Mouse (Mus musculus) heart, adult 9 months (tissue): ENCODE measurements around the gene Tmem50b.
A peak's percentile ranks its signal among the peaks of the same experiment; 100 is the strongest.

ENCODE experiments used
- DNase-seq, 2 experiments: peaks; one replicate each; pipeline ENCODE4 v3.0.0; 2022; ENCODE audit warnings: low spot score in 2 of 2

Tmem50b gene

GRCm38 (mm10) chr16:91609501-91610245 lies 12.1 kb upstream of the Tmem50b start:
- peak; percentile 58 to 71 for DNase-seq

- DNase-seq = no peak
Measured at GRCm38 (mm10) chr16:91606958-91607357, 9.4 kb upstream of the Tmem50b start.

DNA sequence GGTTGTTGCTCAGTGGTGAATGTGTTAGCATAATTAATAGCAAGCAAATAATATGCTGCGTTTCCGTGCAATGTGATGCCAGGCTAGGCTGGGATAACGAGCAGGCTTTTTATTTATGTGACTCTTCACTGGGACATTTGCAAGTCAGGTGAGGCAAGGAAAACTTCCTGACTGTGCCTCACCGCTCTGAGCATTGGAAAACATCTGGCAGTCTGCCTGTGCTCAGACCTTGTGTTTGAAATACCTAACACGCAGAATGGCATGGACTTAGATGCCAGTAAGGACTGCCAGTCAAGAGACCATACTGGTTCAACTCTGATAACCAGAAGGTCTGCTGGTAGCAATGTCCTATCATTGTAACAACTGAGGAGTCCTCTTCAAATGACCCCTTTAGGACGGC lies 7.6 kb upstream of the Tmem50b start:
- DNase-seq = peak in 1 of 2 experiments; percentile 24

- DNase-seq = no peak
Measured at GRCm38 (mm10) chr16:91601693-91602092, 4.1 kb upstream of the Tmem50b start.

DNA sequence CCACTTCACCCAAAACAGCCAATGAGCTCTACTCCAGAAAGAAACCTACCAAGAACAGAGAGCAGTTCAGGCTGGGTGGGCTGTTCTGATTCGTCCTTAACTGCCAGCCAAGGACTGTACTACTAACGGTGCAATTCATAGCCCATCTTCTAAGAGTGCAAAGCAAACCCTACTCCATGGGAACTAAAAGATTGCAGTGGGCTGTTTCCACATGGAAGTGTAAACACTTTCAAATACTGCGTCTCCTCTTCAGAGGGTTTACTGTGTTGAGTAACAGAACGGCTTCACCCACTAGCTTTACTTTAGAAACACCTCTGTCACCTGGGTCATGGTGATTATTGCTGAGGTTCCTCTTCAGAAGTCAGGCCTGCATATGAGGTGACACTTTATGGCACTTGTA lies 3.5 kb upstream of the Tmem50b start:
- DNase-seq = no peak

GRCm38 (mm10) chr16:91599242-91599641 lies 1.6 kb upstream of the Tmem50b start:
- DNase-seq = no peak

- peak in 1 of 2 experiments; percentile 30 for DNase-seq
Measured at GRCm38 (mm10) chr16:91596779-91597671, 575 bp downstream of the Tmem50b start.

DNA sequence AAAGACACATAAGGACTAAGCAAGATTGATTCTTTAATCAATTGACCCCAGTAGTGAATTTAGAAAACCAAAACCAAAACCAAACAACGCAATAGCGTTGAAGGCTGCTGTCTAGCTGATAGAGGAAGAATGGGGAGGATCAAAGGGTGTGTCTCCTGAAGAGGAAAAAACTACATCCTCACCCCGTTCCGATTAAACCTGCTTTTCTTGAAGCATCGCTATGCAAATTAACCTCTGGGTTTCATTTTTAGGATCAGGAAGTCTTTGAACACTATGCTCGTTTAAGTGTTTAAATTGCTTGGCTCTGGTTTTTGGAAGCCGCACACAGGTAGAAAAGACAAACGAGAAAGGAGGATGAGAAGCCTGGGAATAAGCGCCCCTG lies 1.2 kb downstream of the Tmem50b start:
- DNase-seq = no peak

DNA sequence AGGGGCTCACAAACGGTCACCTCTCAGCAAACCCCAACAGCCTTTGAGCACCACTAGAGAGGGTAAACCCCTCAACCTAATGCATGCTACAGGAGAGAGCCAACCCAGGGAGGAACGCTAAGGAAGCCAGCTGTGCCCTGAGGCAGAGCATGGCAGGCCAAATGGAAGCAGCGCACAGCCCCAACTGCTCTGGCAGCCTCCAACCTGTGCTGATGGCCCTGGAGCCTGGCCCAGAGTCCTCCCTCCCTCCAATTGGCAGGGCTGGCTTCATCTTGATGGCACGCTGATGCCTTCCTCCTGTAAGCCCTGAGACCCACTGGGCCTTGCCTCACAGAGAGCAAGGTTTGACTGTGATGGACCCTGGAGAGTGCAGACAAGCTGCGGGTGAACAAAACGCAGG lies 2.5 kb downstream of the Tmem50b start:
- peak; percentile 19 to 49 for DNase-seq

DNA sequence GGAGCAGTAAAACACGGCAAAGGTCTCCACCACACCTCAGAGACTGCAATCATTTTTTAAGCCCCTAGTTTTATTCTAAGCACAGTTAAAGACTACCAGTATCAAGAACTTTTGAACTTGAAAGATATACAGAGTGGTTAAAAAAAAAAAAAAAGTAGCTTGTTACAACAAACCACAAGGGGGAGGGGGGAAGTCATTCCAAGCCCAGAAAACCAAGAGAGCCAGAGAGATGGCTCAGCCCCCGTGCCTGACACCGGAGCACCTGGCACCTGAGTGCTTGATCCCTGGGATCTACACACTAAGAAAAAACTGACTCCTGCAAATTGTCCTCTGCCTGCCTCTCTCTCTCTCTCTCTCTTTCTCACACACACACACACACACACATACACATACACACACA lies 4.3 kb downstream of the Tmem50b start:
- no peak for DNase-seq

GRCm38 (mm10) chr16:91592162-91592561 lies 5.4 kb downstream of the Tmem50b start:
- DNase-seq = no peak

GRCm38 (mm10) chr16:91588703-91589102 lies 8.9 kb downstream of the Tmem50b start:
- DNase-seq = no peak

GRCm38 (mm10) chr16:91587730-91588453 lies 9.7 kb downstream of the Tmem50b start:
- DNase-seq = no peak

- DNase-seq = no peak
Measured at GRCm38 (mm10) chr16:91586244-91586643, 11.4 kb downstream of the Tmem50b start.

- no peak for DNase-seq
Measured at GRCm38 (mm10) chr16:91585617-91586016, 12.0 kb downstream of the Tmem50b start.

- DNase-seq = no peak
Measured at GRCm38 (mm10) chr16:91582307-91582706, 15.3 kb downstream of the Tmem50b start.

DNA sequence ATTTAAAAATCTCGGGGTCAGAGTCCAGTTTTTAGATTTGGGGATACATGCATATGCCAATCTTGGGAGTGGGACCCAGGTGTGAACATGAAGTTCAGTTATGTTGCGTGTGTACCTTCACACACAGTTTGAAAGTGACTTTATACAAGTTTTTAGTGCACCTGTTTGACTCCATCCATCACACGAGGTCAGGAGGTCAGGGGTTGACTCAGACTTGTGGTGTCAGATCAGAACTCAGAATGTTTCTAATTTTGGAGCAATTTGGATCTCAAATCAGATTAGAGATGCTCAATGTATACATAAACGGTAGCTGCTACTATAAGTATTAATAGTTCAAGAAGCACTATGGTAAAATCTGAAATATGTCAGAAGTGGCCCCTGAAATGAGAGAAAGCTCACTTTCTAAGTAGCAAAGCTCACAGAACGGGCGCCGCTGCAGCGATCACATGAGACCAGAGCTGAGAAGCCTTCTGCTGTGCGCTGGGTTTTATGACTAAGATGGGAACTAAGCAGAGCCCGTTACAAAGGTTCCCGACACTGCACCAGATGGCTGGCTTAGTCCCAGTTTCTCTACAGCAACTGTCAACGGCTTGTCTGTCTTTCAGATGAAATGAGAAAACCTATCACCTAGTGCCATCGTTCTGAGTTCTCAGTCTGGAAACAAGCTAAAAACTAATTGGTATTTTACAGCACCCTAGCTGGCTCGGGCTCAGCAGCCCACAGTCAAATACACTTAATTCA lies 18.4 kb downstream of the Tmem50b start:
- no peak for DNase-seq

DNA sequence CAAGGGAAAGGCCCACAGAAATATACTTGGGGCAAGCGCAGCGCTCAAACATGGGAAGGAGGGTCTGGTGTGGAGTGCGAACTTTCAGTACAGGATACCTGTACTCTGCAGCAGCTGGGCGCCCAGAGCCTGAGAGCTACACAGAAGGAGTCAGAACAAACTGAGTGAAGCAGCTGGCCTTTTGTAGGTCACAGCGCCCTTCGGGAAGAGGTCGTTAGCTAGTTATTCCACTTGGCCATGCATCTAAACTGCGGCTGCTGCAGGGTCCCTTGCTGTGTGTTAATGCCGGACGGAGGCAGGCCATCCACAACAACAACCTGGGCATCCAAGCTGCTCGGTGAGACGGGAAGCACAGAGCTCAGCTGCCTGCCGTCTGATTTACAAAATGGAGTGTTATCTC lies 22.4 kb downstream of the Tmem50b start:
- no peak for DNase-seq

DNA sequence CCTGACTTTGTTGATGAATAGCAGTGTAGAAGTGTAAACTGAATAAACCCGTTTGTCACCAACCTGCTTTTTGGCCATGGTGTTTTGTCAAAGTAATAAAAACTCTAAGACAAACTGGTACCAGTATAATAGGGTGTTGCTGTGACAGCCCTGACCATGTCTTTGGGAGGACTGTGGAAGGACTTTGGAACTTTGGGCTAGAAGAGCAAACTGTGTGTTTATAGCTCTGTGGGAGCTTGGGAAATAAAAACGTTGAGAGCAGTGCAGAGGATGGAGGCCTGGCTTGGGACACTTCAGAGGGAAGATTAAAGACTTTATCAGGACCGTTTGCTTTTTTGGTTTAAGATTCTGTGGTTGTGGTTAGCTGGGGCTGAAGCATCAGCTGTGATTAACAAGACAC lies 26.5 kb downstream of the Tmem50b start:
- DNase-seq = no peak

DNA sequence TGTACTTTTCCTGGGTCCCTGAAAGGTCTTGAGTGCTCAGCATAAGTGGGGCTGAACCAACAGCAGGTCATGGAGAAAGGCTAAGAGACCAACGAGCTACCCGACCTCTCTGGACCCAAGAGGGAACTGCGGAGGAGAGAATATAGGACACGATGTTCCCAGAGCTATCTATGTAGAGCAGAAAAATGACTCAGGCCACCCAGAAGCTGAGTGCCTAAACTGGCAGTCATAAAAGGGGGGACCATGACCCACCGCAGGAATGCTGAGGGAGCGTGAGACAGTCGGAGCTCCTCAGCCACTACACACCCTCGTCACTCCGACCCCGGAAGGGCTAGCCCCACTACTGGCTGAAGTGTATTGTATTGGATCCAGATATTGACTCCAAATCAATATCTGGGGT lies 28.6 kb downstream of the Tmem50b start:
- DNase-seq = no peak

- DNase-seq = no peak
Measured at GRCm38 (mm10) chr16:91566002-91566401, 31.6 kb downstream of the Tmem50b start.
